Mouse (Mus musculus) embryonic facial prominence, embryonic 14.5 days (tissue): ENCODE data around the gene Cbx5. TPM values are rescaled to one million over a fixed set of nuclear protein-coding genes. Genes with fewer than 3 reads are reported as not detected.
"Not testable (repeated sequence)": the region's sequence is repeated elsewhere in the genome, so short reads cannot be mapped to it uniquely, and the experiment has no call there.

Source experiments
- ATAC-seq: fragments of 200-750 bp; cut with Nextera tagmentation; 2 replicates; pipeline ENCODE4 v1.8.0; 2017; ENCODE audit warnings: low read depth, moderate number of reproducible peaks, moderate TSS enrichment
- DNase-seq: peaks from one replicate; pipeline ENCODE4 v3.0.0-alpha.2; 2015; ENCODE audit warnings: low spot score
- H3K27ac ChIP-seq: fragments of 300-500 bp; sonication (generic); replicated peaks from 2 replicates; pipeline ENCODE4 v1.5.1; 2014; ENCODE audit warnings: low read depth, mild to moderate bottlenecking, low read length, moderate library complexity
- H3K27me3 ChIP-seq: fragments of 300-500 bp; sonication (generic); replicated peaks from 2 replicates; pipeline ENCODE4 v1.6.1; 2014; ENCODE audit warnings: low read length; ENCODE audit not compliant: control insufficient read depth, insufficient read depth
- H3K36me3 ChIP-seq: fragments of 300-500 bp; sonication (generic); 2 replicates; pipeline ENCODE4 v1.6.1; 2014; ENCODE audit warnings: low read length, mixed read lengths; ENCODE audit not compliant: control insufficient read depth, insufficient read depth
- H3K4me1 ChIP-seq: fragments of 300-500 bp; sonication (generic); 2 replicates; pipeline ENCODE4 v1.6.1; 2014; ENCODE audit warnings: antibody characterized with exemption, low read length; ENCODE audit not compliant: control insufficient read depth, insufficient read depth
- H3K4me2 ChIP-seq: fragments of 300-500 bp; sonication (generic); 2 replicates; pipeline ENCODE4 v1.6.1; 2014; ENCODE audit warnings: low read depth, mild to moderate bottlenecking, low read length, moderate library complexity, mixed read lengths
- H3K4me3 ChIP-seq: fragments of 300-500 bp; sonication (generic); 2 replicates; pipeline ENCODE4 v1.5.1; 2014; ENCODE audit warnings: low read depth, mild to moderate bottlenecking, low read length
- H3K9ac ChIP-seq: fragments of 300-500 bp; sonication (generic); 2 replicates; pipeline ENCODE4 v1.6.1; 2014; ENCODE audit warnings: low read depth, mild to moderate bottlenecking, low read length, moderate library complexity, mixed read lengths
- H3K9me3 ChIP-seq: fragments of 300-500 bp; sonication (generic); 2 replicates; pipeline ENCODE4 v1.6.1; 2016; ENCODE audit warnings: low read length; ENCODE audit not compliant: control insufficient read depth
- WGBS: fragments of 180-500 bp; shearing (Covaris S2); extraction: QIAGEN DNeasy Blood & Tissue Kit; methylation state at CpG from one replicate; pipeline ENCODE4 v1.1.7; 2014; 5-methylcytosine and 5-hydroxymethylcytosine counted together
- polyA plus RNA-seq: library from polyadenylated mRNA; unstranded; fragments of >200 nt; fragmentation: Nextera tagmentation; extraction: Ambion mirVana; gene quantifications from 2 replicates; pipeline ENCODE4 v1.2.1, GENCODE M21; 2014

Gene Cbx5
- polyA plus RNA-seq, 1 experiment from 2014 or later: 112 TPM

DNA sequence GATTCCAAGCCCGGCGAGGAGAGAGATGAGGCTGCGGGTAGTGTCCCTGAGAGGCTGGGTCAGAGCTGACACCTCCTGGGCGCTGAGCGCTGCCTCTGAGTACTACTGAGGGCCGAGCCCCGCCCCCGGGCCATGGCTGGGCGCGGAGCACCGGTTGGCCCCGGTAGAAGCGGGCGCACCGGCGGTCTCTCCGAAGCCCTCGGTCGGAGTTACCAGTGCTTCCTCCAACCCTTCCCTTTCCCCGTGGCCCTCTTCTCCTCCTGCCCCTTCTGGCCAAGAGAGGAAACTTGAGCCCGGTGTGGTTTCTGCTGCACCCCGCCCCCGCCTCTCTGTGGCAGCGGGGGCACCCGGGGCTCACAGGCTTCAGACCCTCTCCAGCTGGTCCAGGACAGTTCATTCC lies 15.6 kb upstream of the Cbx5 start:
- Histone ChIP-seq H3K4me1 (peaks cover 21% of the 10 kb centered on the region), H3K27me3 (no peaks in the 10 kb centered on the region), H3K9ac (peak overlapping the region; percentile 68), H3K36me3 (no peaks in the 10 kb centered on the region), H3K27ac (peak overlapping the region; percentile 25; the same call in 1 of the 2 replicates), H3K9me3 (no peaks in the 10 kb centered on the region), H3K4me3 (peak overlapping the region; percentile 42), H3K4me2 (peak overlapping the region; percentile 93)
- peak; percentile 65 for DNase-seq
- peak; percentile 67 for ATAC-seq
- WGBS: 0% methylated on average over 10 of the region's 25 CpGs

DNA sequence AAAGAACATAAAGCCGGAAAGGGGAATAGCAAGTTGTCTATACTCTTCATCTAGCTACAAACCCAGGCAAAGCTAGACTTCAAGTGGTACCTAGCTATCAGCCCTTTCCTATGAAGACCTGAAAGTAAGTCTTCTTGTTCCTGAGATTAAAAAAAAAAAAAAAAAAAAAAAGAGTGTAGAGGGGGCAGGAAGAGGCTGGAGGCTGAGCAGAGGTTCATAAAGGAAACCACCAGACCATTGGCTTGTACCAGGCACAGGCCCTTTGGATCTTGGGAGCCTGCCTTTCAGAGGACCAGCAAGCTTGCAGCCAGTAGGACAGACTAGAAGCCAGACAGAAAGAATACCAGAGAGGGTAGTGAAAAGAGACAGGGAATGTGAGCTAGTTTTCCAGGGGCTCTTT lies 13.7 kb upstream of the Cbx5 start:
- Histone ChIP-seq H3K4me3 (no peak overlapping the region), H3K27me3 (no peaks in the 10 kb centered on the region), H3K9ac (no peak overlapping the region), H3K36me3 (peaks cover 9% of the 10 kb centered on the region), H3K4me2 (no peak overlapping the region), H3K27ac (no peak overlapping the region), H3K9me3 (no peaks in the 10 kb centered on the region), H3K4me1 (peaks cover 15% of the 10 kb centered on the region)
- DNase-seq (no peak), ATAC-seq (no peak)
- 97% methylated on average over 1 of the region's 1 CpGs for WGBS

DNA sequence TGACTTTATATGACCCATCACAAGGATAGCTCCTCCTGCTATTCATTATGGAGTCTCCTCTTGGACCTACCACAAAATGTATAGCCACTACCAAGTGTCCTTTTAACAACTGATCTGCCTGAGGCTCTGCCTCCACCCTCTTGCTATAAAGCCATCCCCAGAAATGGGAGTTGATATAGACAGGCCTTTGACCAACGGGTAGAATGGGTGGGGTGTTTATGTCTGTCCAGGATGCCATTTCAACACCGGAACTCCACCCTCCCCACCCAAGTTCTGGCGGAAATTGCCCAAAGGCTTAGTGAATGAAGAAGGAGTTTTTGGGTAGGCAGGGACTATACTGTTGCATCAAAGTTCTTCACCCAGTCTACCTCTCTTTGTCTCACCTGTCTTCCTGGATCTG lies 13.0 kb upstream of the Cbx5 start:
- no peak for ATAC-seq
- Histone ChIP-seq H3K36me3 (peaks cover 16% of the 10 kb centered on the region), H3K9me3 (no peaks in the 10 kb centered on the region), H3K27ac (no peak overlapping the region), H3K27me3 (no peaks in the 10 kb centered on the region), H3K4me2 (no peak overlapping the region), H3K4me3 (no peak overlapping the region), H3K4me1 (peaks cover 12% of the 10 kb centered on the region), H3K9ac (no peak overlapping the region)
- no peak for DNase-seq
- 84% methylated on average over 3 of the region's 3 CpGs for WGBS

DNA sequence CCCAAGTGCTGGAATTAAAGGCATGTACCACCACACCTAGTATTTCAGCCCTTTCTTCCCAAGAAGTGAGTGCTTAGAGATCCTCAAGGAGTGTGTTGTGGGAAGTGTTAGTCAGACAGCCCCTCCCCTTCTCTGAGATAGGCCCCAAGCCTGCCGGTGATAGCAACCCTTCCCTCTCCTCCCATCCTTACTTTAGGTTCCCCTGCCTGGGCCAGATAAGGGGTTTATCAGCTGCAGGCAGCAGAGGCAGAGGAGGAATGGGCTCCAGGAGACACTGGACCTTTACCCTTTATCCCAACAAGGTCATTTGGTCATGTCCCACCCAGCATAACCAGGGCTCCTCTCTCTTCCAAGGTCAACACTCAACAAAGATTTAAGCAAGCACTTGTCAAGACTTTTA lies 12.0 kb upstream of the Cbx5 start:
- ATAC-seq (no peak), DNase-seq (no peak)
- Histone ChIP-seq H3K4me2 (no peak overlapping the region), H3K27ac (no peak overlapping the region), H3K4me1 (peaks cover 12% of the 10 kb centered on the region), H3K36me3 (peaks cover 26% of the 10 kb centered on the region), H3K27me3 (no peaks in the 10 kb centered on the region), H3K9me3 (no peaks in the 10 kb centered on the region), H3K4me3 (no peak overlapping the region), H3K9ac (no peak overlapping the region)
- 68% methylated on average over 1 of the region's 1 CpGs for WGBS

DNA sequence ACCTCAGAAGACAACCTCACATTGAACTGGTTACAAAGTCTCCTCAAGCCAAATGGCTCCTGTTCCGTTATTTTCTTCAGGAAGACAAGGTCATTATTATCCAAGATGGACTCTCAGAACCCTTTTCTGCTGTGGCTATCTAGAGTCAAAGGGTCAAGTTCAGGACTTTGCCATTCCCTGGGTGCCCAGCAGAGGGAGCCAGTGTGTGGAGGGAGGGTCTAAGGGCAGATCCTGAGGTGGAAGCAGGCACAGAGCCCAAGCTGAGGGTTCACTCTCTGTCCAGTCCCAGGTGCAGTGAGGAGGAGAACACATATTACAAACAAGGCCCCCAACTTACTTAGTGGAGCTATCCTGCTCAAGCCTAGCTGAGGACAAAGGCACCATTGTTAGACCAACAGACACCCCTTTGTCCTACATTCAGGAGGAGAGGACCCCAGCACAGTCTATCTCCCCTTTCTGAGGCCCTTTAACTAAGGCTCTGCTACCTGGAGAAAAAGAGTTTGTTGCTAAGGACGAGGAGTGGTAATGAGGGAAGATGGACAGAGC lies 10.7 kb upstream of the Cbx5 start:
- H3K27ac ChIP-seq: no peak overlapping the region
- DNase-seq: peak; percentile 16

DNA sequence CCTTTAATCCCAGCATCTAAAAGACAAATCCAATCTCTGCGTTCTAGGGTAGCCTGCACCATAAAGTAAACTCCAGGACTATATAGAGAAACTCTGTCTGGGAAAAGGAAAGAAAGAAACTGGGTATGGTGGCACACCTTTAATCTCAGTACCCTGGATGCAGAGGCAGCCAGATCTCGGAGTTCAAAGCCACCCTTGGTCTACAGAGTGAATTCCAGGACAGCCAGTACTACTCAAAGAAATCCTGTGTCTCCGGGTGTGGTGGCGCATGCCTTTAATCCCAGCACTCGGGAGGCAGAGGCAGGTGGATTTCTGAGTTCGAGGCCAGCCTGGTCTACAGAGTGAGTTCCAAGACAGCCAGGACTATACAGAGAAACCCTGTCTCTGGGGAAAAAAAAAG lies 9.9 kb upstream of the Cbx5 start:
- WGBS: 85% methylated on average over 6 of the region's 6 CpGs

More for the DNA sequence above, 10.7 kb upstream of the Cbx5 start:
- Histone ChIP-seq H3K4me3 (no peak overlapping the region), H3K4me1 (peaks cover 9% of the 10 kb centered on the region), H3K36me3 (peaks cover 40% of the 10 kb centered on the region), H3K9me3 (no peaks in the 10 kb centered on the region), H3K4me2 (no peak overlapping the region), H3K9ac (no peak overlapping the region), H3K27me3 (no peaks in the 10 kb centered on the region)
- WGBS: 19% methylated on average over 2 of the region's 2 CpGs
- ATAC-seq: no peak

DNA sequence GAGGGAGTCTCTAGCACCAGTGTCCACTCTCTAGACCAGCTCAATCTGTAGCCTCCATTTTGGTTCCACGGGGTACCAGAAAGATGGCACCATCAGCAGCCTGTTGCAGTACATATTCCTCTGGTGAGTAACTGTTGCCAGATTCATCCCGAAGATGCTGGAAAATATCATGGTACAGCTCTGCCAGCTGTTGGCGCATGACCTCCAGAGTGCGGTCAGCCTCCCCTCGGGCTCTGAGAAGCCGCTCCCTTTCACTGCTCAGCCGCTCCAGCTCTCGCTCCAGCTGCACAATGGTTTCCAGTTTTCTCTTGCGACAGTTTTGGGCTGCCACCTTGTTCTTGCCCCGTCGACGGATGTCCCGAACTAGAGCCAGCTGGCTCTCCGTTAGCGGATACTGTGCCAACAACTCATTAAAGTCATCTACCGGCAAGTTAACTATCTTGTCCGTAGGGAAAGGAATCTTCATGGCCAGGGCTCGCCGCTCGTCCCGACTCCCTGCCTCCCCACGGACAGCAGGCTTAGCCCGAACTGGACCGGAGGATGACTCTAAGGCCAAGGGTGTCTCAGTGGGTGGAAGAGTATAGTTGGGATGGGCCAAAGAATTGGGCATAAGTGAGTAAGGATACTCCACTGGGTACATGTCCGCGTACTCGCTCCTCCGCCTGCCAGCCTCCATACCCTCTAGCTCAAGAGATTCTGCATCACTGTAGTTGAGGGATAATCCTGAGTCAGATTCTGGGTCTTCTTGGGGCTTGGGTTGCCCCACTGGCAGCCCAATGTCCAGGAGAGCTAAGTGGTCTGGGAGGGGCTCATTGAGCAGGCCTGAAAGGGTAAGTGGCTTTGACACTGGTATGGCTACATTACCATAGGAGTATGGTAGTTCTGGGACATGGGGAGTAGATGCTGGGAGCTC lies 9.0 kb upstream of the Cbx5 start:
- Histone ChIP-seq H3K9me3 (no peaks in the 10 kb centered on the region), H3K4me1 (0 out of 2 replicates have a peak, but pooled peaks cover 3% of the 10 kb centered on the region), H3K9ac (no peak overlapping the region), H3K36me3 (peaks cover 50% of the 10 kb centered on the region), H3K4me2 (no peak overlapping the region), H3K27ac (no peak overlapping the region), H3K4me3 (no peak overlapping the region), H3K27me3 (no peaks in the 10 kb centered on the region)
- DNase-seq (peak; percentile 26), ATAC-seq (peak; percentile 34)
- WGBS: 85% methylated on average over 28 of the region's 28 CpGs

More for the DNA sequence above, 9.9 kb upstream of the Cbx5 start:
- H3K4me2 ChIP-seq, H3K27ac ChIP-seq, H3K9me3 ChIP-seq, H3K27me3 ChIP-seq, H3K4me1 ChIP-seq, H3K9ac ChIP-seq, DNase-seq, ATAC-seq, H3K4me3 ChIP-seq: not testable (repeated sequence)
- H3K36me3 ChIP-seq: peaks cover 45% of the 10 kb centered on the region

DNA sequence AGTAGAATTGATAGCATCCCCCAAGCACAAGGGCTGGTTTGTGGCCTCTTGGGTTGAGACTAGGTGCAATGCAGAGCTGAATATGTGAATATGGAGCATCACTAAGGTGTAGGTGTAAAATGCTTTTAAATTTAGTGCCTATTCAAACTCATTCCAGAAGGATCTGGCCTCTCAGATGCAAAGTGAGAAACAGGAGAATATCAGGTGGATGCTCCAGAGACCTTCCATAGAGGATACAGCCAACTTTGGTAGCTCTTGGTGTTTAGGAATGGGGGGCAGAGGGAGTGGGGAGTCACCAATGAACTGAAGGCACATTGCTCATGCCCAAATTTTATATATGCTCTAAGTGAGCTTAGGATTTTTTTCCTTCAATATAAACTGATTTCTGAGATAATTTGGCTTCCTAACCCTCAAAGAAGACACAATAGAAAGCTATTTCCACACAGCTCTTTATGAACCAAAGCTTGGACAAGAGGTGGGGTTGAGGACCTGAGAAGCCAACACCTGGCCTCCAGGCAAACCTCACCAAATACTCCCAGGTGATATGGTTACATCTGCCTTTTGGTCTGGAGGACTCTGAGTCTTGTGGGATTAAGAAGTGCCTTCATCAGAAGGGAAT lies 8.3 kb upstream of the Cbx5 start:
- Histone ChIP-seq H3K36me3 (peaks cover 58% of the 10 kb centered on the region), H3K4me2 (no peak overlapping the region), H3K27ac (no peak overlapping the region), H3K9ac (no peak overlapping the region), H3K4me3 (no peak overlapping the region), H3K9me3 (no peaks in the 10 kb centered on the region), H3K27me3 (no peaks in the 10 kb centered on the region), H3K4me1 (peaks cover 7% of the 10 kb centered on the region)
- DNase-seq (no peak), ATAC-seq (no peak)
